Mouse (Mus musculus): ENCODE data around the gene Mrpl11.
"Not testable (repeated sequence)": the region's sequence is repeated elsewhere in the genome, so short reads cannot be mapped to it uniquely, and the experiment has no call there.

Mrpl11 gene

GRCm38 (mm10) chr19:4992904-4993303, 31.0 kb downstream of the Mrpl11 start:
- DNase-seq (ENCODE audit: low spot score): peak; percentile 22

GRCm38 (mm10) chr19:4994043-4994442, 32.1 kb downstream of the Mrpl11 start:
- no peak for DNase-seq (ENCODE audit: low spot score)

- DNase-seq (ENCODE audit: low spot score): no peak
These were observed 37.6 kb downstream of the Mrpl11 start for GRCm38 (mm10) chr19:4999445-5000140.

- DNase-seq (ENCODE audit: low spot score): peak; percentile 92
These were observed 39.9 kb downstream of the Mrpl11 start for GRCm38 (mm10) chr19:5001666-5002406.

GRCm38 (mm10) chr19:5003644-5004043, 41.7 kb downstream of the Mrpl11 start:
- not testable (repeated sequence) for DNase-seq (ENCODE audit: low spot score)

GRCm38 (mm10) chr19:5004925-5005324, 43.0 kb downstream of the Mrpl11 start:
- DNase-seq (ENCODE audit: low spot score): no peak

- DNase-seq (ENCODE audit: low spot score): no peak
These were observed 51.2 kb downstream of the Mrpl11 start for GRCm38 (mm10) chr19:5013138-5013537.

- DNase-seq (ENCODE audit: low spot score): peak; percentile 35
These were observed 53.0 kb downstream of the Mrpl11 start for GRCm38 (mm10) chr19:5014961-5015398.

GRCm38 (mm10) chr19:5016221-5016742, 54.3 kb downstream of the Mrpl11 start:
- no peak for DNase-seq (ENCODE audit: low spot score)
